Mouse (Mus musculus): ENCODE measurements at regions not wholly inside any gene's neighbourhood (a gene's known extent, or its start where the extent isn't known, plus 50 kb on each side); places are given as distances from the start of the nearest gene placed in this dataset.

GRCm38 (mm10) chr6:51326103-51326829 lies 106.2 kb upstream of the Nfe2l3 start:
- dilution Hi-C loops (cut with MboI; ENCODE audit: extremely low pct_ligation_motif_present, extremely low pct_unique_long_range_greater_than_20kb, low sequenced_read_pairs) (no loop called here), in situ Hi-C loops (cut with MboI; ENCODE audit: low pct_ligation_motif_present, low pct_unique_long_range_greater_than_20kb, low sequenced_read_pairs) (no loop called here)
- H3K9ac ChIP-seq (ENCODE audit: insufficient read depth, low read depth): no peak overlapping the region
- no peaks in the 10 kb centered on the region for H3K36me3 ChIP-seq (replicated peaks in 1 of 2; ENCODE audit: control insufficient read depth in 1 of 2, insufficient read depth in 1 of 2, low read length in 1 of 2)
- H3K79me2 ChIP-seq (replicated peaks; ENCODE audit: control insufficient read depth, extremely low read depth, insufficient read depth, poor library complexity, severe bottlenecking): peaks cover 4% of the 10 kb centered on the region; the same call in 1 of the 2 replicates
- H3K4me1 ChIP-seq (ENCODE audit: control insufficient read depth in 1 of 2, insufficient read depth in 2 of 2): peaks cover 10 to 37% of the 10 kb centered on the region in 2 experiments
- DNase-seq (ENCODE audit: extremely low read depth): no peak
- no peaks in the 10 kb centered on the region for H3K27me3 ChIP-seq (replicated peaks)
- no peaks in the 10 kb centered on the region for H3K9me3 ChIP-seq (replicated peaks; ENCODE audit: low read length)
- no peak overlapping the region for H3K4me3 ChIP-seq (replicated peaks in 1 of 3; ENCODE audit: low read depth in 2 of 3, low read length in 2 of 3, poor library complexity in 1 of 3)
- H3K4me2 ChIP-seq (ENCODE audit: insufficient read depth, low read depth, poor library complexity, severe bottlenecking): no peak overlapping the region
- H3K27ac ChIP-seq (ENCODE audit: insufficient read depth, low read depth): no peak overlapping the region
- TF ChIP-seq MYC (IDR thresholded peaks at IDR 0.05; ENCODE audit: low read depth, low read length): no peak
- TF ChIP-seq ZNF384 (IDR thresholded peaks at IDR 0.05; ENCODE audit: low read depth, low read length): no peak
- TF ChIP-seq ZC3H11A (IDR thresholded peaks at IDR 0.05; ENCODE audit: low read depth, low read length): no peak
- TF ChIP-seq EP300 (IDR thresholded peaks at IDR 0.05; ENCODE audit: low read length): no peak
- TF ChIP-seq JUND (conservative IDR thresholded peaks at IDR 0.05; ENCODE audit: low read depth, low read length): no peak
- TF ChIP-seq MAZ (IDR thresholded peaks at IDR 0.05; ENCODE audit: low read depth, low read length): no peak
- no peak for TF ChIP-seq MAX (IDR thresholded peaks at IDR 0.05; ENCODE audit: low read length)
- no peak for TF ChIP-seq POLR2AphosphoS2 (IDR thresholded peaks at IDR 0.05; ENCODE audit: low read depth, low read length)
- TF ChIP-seq UBTF (IDR thresholded peaks at IDR 0.05; ENCODE audit: low read depth, low read length): no peak
- no peak for TF ChIP-seq USF2 (conservative IDR thresholded peaks at IDR 0.05; ENCODE audit: low read depth, low read length)
- no peak for TF ChIP-seq USF1 (IDR thresholded peaks at IDR 0.05; ENCODE audit: low read depth, low read length)
- no peak for TF ChIP-seq NELFE (IDR thresholded peaks at IDR 0.05; ENCODE audit: low read depth, low read length)
- no peak for TF ChIP-seq MAFK (IDR thresholded peaks at IDR 0.05; ENCODE audit: insufficient replicate concordance, low read length)
- TF ChIP-seq SIN3A (IDR thresholded peaks at IDR 0.05; ENCODE audit: low read length): no peak
- no peak for TF ChIP-seq PAX5 (IDR thresholded peaks at IDR 0.05; ENCODE audit: low read length)
- no peak for TF ChIP-seq ETS1 (conservative IDR thresholded peaks at IDR 0.05; ENCODE audit: low read depth, low read length)

- dilution Hi-C loops (cut with MboI; ENCODE audit: extremely low pct_ligation_motif_present, extremely low pct_unique_long_range_greater_than_20kb, low sequenced_read_pairs) (no loop called here), in situ Hi-C loops (cut with MboI; ENCODE audit: low pct_ligation_motif_present, low pct_unique_long_range_greater_than_20kb, low sequenced_read_pairs) (no loop called here)
- H3K36me3 ChIP-seq (replicated peaks in 1 of 2; ENCODE audit: control insufficient read depth in 1 of 2, insufficient read depth in 1 of 2, low read length in 1 of 2): peaks cover 0 to 19% of the 10 kb centered on the region in 2 experiments
- no peaks in the 10 kb centered on the region for H3K27me3 ChIP-seq (replicated peaks)
- peaks cover 28% of the 10 kb centered on the region for H3K79me2 ChIP-seq (replicated peaks; ENCODE audit: control insufficient read depth, extremely low read depth, insufficient read depth, poor library complexity, severe bottlenecking)
- peak; percentile 38 for DNase-seq (ENCODE audit: extremely low read depth)
- no peak overlapping the region for H3K9ac ChIP-seq (ENCODE audit: insufficient read depth, low read depth)
- H3K4me3 ChIP-seq (replicated peaks in 1 of 3; ENCODE audit: low read depth in 2 of 3, low read length in 2 of 3, poor library complexity in 1 of 3): no peak overlapping the region
- TF ChIP-seq ZMIZ1 (IDR thresholded peaks at IDR 0.05; ENCODE audit: low read depth, low read length) (0 out of 2 replicates have a peak, but pooled peaks have one; percentile 33), CTCF (conservative IDR thresholded peaks at IDR 0.05 in 1 of 2, IDR thresholded peaks at IDR 0.05 in 1 of 2; ENCODE audit: low read depth in 2 of 2, low read length in 2 of 2) (no peak), SIN3A (IDR thresholded peaks at IDR 0.05; ENCODE audit: low read length) (peak; percentile 10; the same call in 1 of the 2 replicates), UBTF (IDR thresholded peaks at IDR 0.05; ENCODE audit: low read depth, low read length) (0 out of 2 replicates have a peak, but pooled peaks have one; percentile 14), MAZ (IDR thresholded peaks at IDR 0.05; ENCODE audit: low read depth, low read length) (0 out of 2 replicates have a peak, but pooled peaks have one; percentile 3), MXI1 (IDR thresholded peaks at IDR 0.05; ENCODE audit: low read depth, low read length) (0 out of 2 replicates have a peak, but pooled peaks have one; percentile 31)
- H3K4me1 ChIP-seq (ENCODE audit: control insufficient read depth in 1 of 2, insufficient read depth in 2 of 2): peaks cover 16 to 57% of the 10 kb centered on the region in 2 experiments
- H3K4me2 ChIP-seq (ENCODE audit: insufficient read depth, low read depth, poor library complexity, severe bottlenecking): peak overlapping the region; percentile 94
- peaks cover 8% of the 10 kb centered on the region for H3K9me3 ChIP-seq (replicated peaks; ENCODE audit: low read length)
- peak overlapping the region; percentile 32; the same call in 1 of the 2 replicates for H3K27ac ChIP-seq (ENCODE audit: insufficient read depth, low read depth)
These were observed 103.1 kb upstream of the Nfe2l3 start for GRCm38 (mm10) chr6:51329070-51329995.
